Mouse (Mus musculus) Muller cell, postnatal 12 days (primary cell): ENCODE results near the gene Tti1.

Source experiments
- DNase-seq: peaks from one replicate; pipeline ENCODE4 v3.0.0-alpha.2; 2015; ENCODE audit errors: inconsistent ontology term

Gene Tti1

GRCm38 (mm10) chr2:157974604-157975501 is 53.4 kb downstream of the Tti1 start:
- DNase-seq, result no peak

GRCm38 (mm10) chr2:157970669-157971068 is 57.6 kb downstream of the Tti1 start:
- peak; percentile 58 for DNase-seq

DNA sequence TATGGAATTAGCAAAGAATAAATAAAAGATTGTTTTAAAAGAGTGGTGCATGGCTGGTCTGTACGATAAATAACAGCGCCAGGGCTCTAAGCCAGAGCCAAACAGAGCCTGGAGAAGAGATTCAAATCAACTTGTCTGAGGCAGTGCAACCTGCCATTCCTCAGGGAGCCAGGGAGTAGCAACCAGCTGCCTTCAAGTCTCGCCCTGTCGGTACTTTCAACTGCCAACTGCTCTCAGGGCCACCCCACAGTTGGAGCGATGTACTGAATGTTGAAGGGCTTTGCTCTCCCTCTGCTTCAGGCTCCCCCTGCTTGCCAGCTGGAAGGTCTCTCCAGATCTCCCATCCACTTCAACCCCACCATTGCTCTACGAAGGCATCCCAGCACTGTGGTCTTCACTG is 58.1 kb downstream of the Tti1 start:
- no peak for DNase-seq

DNA sequence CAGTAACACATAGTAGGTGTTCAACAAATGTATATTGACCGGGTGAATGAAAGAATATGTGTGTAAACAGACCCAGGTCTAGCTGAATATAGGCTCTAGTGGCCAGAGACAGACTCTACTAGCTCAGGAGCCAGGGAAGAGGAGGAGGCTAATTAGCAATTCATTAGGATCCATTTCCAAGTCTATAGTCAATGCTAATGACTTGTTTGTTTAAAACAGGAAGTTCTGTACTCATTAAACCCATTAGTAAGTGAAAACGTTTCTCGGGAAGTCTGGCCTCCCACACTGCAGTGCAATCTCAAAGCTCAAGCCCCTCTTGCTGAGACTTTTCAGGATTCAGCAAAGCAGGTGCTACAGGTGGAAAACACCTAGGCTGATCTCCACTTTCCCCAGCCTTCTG is 60.4 kb downstream of the Tti1 start:
- no peak for DNase-seq

DNA sequence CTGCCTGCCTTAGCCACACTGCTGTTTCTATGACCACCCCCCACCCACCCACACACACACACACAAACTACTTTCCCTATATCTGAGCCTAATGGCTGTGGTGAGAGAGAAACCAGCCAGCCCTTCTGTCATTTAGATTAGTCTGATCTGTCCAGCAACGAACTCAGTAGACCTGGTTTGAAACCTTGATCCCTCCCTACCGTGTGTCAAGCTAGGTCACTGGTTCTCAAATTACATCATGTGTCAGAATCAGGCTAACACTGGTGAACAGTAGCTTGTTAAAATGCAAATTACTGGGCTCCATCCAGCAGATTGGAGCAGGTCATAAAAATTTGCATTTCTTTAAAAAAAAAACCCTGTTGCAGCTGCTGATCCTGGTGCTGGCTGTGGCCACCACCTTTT is 70.5 kb downstream of the Tti1 start:
- no peak for DNase-seq

DNA sequence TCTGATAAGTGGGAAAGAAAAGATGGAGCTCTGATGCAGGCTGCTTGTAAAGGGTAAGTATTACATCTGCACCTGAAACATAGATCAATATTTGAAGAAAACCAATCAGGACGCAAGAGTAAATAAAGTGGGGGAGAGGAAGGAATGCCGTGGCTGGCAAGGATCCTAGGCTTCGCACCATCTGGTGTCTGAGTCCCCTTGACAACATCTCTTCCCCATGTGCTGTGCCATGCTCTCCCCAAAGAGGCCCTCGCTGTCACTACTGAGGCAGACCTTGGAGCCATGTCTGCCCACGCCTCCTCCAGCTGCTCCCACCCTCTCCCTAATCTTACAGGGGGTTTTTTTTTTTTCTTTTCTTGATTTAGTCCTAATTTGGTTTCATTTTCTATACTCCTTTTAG is 74.3 kb downstream of the Tti1 start:
- DNase-seq, result no peak

- DNase-seq, result no peak
Observed at GRCm38 (mm10) chr2:157944156-157944893, 83.9 kb downstream of the Tti1 start.

- DNase-seq, result peak; percentile 79
Observed at GRCm38 (mm10) chr2:157943514-157944155, 84.6 kb downstream of the Tti1 start.

DNA sequence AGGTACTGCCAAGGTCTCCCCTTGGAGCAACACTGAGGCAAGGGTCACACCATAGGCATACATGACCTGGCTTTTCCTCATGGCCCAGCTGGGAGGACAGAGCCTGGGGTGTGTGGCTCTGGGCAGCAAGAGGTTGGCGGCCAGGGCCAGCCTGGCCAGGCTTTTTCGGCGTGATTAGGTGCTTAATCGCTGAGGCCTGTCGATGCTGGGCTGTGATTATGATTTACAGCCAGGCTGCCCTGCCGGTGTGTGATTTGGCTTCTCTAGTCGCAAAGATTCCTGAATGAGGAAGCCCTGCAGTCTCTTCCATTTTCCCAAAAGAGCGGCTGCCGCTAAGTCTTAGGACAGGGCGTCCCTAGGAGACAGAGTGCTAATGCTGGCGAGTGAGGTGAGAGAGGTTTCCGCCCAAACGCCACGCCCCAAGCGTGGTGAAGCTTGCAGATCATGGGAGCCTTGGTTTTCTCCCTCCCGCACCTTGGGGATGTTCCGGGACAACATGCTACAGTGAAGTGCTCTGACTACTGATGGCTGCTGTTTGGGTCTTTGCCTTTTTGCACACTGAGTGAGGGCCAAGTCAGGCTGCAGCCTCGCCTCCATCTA is 87.5 kb downstream of the Tti1 start:
- no peak for DNase-seq

DNA sequence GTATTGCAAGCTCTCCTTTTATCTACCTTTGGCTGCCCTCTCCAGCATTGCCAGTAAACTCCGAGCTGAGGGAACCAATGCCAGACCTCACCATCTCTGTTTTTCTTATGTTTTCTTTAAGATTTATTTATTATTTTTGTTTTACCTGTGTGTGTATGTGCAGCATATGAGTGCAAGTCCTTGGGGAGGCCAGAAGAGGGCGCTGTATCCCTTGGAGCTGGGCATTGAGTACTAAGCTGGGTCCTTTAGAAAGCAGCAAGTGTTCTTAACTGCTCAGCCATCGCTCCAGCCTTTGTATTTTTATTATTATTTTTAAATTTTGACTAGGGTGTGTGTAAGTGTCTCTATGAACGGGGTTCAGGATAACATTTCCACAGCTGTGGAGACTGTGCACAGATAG is 91.6 kb downstream of the Tti1 start:
- no peak for DNase-seq

DNA sequence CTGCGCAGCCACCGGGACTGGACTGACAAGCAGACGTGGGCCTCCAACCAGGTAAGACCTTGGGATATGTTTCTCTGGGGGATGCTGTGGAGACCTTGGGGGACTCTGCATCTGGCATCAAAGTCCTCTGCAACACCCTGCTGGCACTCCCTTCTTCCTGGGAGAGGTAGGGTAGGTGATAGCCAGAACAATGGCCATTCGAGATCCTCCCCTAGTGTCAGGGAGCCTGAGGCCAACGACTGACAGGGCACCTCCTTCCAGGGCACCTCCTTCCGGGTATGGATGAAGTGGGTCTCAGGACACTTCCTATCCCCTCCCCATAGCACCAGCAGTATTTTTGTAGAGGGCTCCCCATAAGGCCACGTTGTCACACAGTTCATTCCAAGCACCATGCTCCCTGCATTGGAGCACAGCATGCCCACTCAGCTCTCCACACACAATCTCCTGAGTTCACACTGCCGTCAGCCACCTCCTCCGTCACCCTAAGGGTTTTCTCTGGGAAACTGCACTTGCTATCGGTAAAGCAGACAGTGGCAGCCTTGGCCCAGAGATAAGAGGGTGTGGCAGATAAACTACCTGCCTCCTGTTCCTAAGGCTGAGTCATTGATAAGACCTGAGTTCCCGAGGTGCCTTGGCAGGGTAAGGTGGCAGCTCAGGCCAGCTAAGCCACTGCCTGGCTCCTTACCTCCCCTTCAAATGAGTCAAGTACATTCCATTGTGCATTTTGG is 92.6 kb downstream of the Tti1 start:
- no peak for DNase-seq

GRCm38 (mm10) chr2:157932655-157933054 is 95.6 kb downstream of the Tti1 start:
- no peak for DNase-seq
